Mouse (Mus musculus) hindbrain, embryonic 16.5 days (tissue): ENCODE measurements around the gene Mansc1. TPM values are rescaled to one million over a fixed set of nuclear protein-coding genes. Genes with fewer than 3 reads are reported as not detected.

ENCODE experiments used
- ATAC-seq: fragments of 200-750 bp; cut with Nextera tagmentation; 2 replicates; pipeline ENCODE4 v1.8.0; 2017; ENCODE audit warnings: moderate TSS enrichment, moderate library complexity
- H3K27ac ChIP-seq: fragments of 300-500 bp; sonication (generic); 2 replicates; pipeline ENCODE4 v1.5.1; 2014; ENCODE audit warnings: low read depth, mild to moderate bottlenecking, control low read depth, low read length, moderate library complexity
- H3K27me3 ChIP-seq: fragments of 300-500 bp; sonication (generic); replicated peaks from 2 replicates; pipeline ENCODE4 v1.6.1; 2014; ENCODE audit warnings: low read length; ENCODE audit not compliant: control insufficient read depth, insufficient read depth
- H3K36me3 ChIP-seq: fragments of 300-500 bp; sonication (generic); 2 replicates; pipeline ENCODE4 v1.6.1; 2014; ENCODE audit warnings: mild to moderate bottlenecking, low read length, moderate library complexity, mixed read lengths; ENCODE audit not compliant: control insufficient read depth, insufficient read depth
- H3K4me1 ChIP-seq: fragments of 300-500 bp; sonication (generic); 2 replicates; pipeline ENCODE4 v1.6.1; 2014; ENCODE audit warnings: low read depth, low read length; ENCODE audit not compliant: control insufficient read depth, insufficient read depth
- H3K4me2 ChIP-seq: fragments of 300-500 bp; sonication (generic); 2 replicates; pipeline ENCODE4 v1.6.1; 2014; ENCODE audit warnings: mild to moderate bottlenecking, low read length, control low read depth, moderate library complexity
- H3K4me3 ChIP-seq: fragments of 300-500 bp; sonication (generic); 2 replicates; pipeline ENCODE4 v1.5.1; 2014; ENCODE audit warnings: mild to moderate bottlenecking, low read length, control low read depth, moderate library complexity
- H3K9ac ChIP-seq: fragments of 300-500 bp; sonication (generic); 2 replicates; pipeline ENCODE4 v1.6.1; 2014; ENCODE audit warnings: low read depth, mild to moderate bottlenecking, control low read depth, low read length, moderate library complexity
- H3K9me3 ChIP-seq: fragments of 300-500 bp; sonication (generic); 2 replicates; pipeline ENCODE4 v1.6.1; 2014; ENCODE audit warnings: mild to moderate bottlenecking, low read length, moderate library complexity; ENCODE audit not compliant: control insufficient read depth
- WGBS: fragments of 180-500 bp; shearing (Covaris S2); extraction: QIAGEN DNeasy Blood & Tissue Kit; methylation state at CpG from one replicate; pipeline ENCODE4 v1.1.7; 2014; 5-methylcytosine and 5-hydroxymethylcytosine counted together
- polyA plus RNA-seq: library from polyadenylated mRNA; unstranded; fragments of >200 nt; fragmentation: Nextera tagmentation; extraction: Ambion mirVana; gene quantifications from 2 replicates; pipeline ENCODE4 v1.2.1, GENCODE M21; 2015

The Mansc1 gene
- polyA plus RNA-seq, 1 experiment from 2014 or later, result 1.3 TPM

DNA sequence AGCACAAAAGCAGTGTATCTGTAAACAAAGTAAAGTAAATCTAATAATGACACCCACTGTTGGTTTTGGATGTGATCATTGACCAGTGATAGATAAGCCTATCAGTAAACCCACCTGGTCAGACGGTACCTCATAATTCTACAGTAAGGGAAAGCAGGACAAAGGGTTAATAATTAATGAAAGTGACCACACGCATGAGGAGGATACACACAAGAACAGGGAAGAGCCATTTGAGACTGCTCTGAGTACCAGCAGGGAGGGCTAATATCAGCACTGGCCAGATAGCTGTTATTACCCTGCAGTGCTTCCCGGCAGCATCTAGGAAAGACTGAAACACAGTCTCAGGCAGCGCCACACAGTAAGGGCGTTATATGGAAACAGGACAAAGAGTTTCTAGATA lies 32.3 kb upstream of the Mansc1 start:
- 79% methylated on average over 5 of the region's 5 CpGs for WGBS
- Histone ChIP-seq H3K9ac (no peak overlapping the region), H3K27ac (no peak overlapping the region), H3K9me3 (no peaks in the 10 kb centered on the region), H3K27me3 (no peaks in the 10 kb centered on the region), H3K4me3 (no peak overlapping the region), H3K36me3 (no peaks in the 10 kb centered on the region), H3K4me2 (no peak overlapping the region), H3K4me1 (no peaks in the 10 kb centered on the region)
- no peak for ATAC-seq

DNA sequence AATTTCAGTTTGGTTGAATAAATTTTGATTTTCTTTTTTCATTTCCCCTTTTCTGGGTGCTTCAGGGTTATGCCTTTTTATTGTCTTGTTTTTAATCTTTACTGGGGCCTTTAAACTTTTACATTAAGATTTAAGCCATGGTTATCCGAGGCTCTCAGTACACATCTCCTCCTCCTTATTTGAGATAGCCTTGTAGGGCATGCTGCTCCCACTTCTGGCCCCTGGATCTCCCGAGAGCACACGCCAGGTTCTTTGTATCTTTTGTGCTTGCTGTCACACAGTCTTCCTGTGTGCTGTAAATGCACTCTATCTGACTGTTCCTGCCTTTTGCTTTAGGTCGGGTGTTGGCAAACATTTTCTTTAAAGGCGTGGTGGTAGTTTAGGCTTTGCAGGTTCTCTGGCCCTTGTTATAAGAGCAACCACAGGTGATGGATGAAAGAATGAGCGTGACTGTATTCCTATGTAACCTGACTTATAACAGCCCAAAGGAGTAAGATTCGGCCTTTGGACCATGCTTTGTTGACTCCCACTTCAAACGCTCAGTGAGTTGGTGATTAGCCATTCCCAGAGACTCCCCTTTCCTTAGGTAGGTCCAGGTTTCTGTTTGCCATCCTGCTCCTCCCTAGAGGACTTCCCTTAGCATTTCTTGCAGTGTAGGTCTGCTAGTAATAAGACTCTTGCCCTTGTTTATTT lies 28.6 kb upstream of the Mansc1 start:
- H3K27ac ChIP-seq, result no peak overlapping the region
- no peak overlapping the region for H3K4me2 ChIP-seq
- no peak overlapping the region for H3K4me3 ChIP-seq
- H3K27me3 ChIP-seq, result no peaks in the 10 kb centered on the region
- H3K4me1 ChIP-seq, result no peaks in the 10 kb centered on the region
- no peaks in the 10 kb centered on the region for H3K9me3 ChIP-seq
- WGBS, result 79% methylated on average over 8 of the region's 8 CpGs
- no peak for ATAC-seq
- H3K36me3 ChIP-seq, result no peaks in the 10 kb centered on the region
- no peak overlapping the region for H3K9ac ChIP-seq

DNA sequence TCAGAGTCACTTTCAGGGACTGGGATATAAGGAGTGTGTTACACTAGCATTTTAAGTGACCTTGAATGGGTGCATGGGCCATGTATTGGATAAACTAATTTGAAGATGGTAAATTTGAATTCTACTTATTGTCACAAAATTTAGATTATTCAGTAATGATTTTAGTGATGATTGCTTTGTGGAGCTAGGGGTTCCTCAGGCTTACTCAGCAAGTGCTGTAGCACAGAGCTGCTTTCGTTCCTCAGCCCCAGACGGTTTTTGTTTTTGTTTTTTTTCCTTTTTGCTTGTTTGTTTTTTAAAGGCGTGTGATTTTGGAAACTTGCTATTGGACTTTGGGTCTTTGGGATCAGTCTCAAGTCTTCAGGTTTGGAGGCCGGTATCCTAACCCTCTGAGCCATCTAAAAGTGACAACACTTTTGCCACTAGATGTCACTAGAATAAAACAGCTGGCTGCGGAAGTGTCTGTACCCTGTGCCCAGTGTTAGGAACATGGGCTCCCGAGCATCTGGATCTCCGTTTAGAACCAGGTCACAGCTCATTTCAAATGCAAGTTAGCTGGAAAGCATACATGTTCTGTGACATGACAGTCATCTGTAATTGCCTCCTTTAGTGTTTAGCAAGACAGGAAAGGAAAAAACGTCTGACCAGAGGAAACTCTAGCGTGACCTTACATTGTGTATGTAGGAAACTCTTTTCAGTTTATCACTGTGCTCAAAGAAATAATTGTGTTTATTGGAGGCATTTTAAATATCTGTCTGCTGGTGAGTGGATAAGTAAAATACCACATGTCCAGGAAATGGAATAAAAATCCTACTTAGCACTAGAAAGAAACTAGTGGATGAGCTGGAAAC lies 27.0 kb upstream of the Mansc1 start:
- Histone ChIP-seq H3K4me3 (no peak overlapping the region), H3K9ac (no peak overlapping the region), H3K4me1 (no peaks in the 10 kb centered on the region), H3K4me2 (peak overlapping the region; percentile 34), H3K27me3 (no peaks in the 10 kb centered on the region), H3K36me3 (no peaks in the 10 kb centered on the region), H3K27ac (no peak overlapping the region), H3K9me3 (no peaks in the 10 kb centered on the region)
- WGBS, result 20% methylated on average over 9 of the region's 9 CpGs
- peak; percentile 97 for ATAC-seq

DNA sequence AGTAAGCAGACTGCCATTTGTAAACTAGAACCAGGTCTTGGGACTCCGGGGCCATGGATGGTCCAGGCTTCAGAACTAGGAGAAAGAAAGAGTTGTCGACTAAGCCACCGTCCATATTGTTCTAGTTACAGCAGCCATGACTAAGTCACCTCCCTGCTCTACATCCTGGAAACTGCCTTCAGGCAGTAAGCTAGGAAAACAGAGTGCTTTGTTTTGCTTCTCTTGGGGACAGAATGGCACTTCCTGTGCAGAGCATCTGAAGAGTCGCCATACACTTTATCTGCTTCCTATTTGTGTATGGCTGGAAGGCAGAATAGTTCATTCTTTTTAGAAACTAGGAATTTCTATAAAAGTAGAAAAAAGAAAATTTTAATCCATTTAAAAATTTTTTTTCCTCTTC lies 24.2 kb upstream of the Mansc1 start:
- WGBS, result 77% methylated on average over 4 of the region's 4 CpGs
- no peak overlapping the region for H3K4me2 ChIP-seq

DNA sequence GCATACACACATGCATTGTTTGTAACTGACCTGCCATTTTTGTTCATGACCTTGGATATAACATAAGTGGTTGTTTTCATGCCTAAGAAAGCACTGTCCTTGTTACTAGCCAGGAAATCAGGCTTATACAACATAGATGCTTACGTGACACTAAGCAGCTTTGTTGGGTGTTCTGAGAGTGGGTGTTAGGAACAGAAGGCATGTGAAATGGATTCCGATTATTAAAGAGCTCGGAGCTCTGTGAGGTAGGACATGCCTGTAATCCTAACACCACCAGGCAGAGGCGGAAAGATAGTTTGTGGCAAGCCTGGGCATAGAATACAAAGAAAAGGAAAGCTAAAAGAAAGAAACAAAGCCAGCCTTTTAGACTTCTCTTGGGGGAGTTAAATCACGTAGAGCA lies 16.1 kb upstream of the Mansc1 start:
- Histone ChIP-seq H3K27me3 (no peaks in the 10 kb centered on the region), H3K9ac (no peak overlapping the region), H3K9me3 (no peaks in the 10 kb centered on the region), H3K4me3 (no peak overlapping the region), H3K4me1 (no peaks in the 10 kb centered on the region; the same call in 1 of the 2 replicates), H3K36me3 (peaks cover 9% of the 10 kb centered on the region; the same call in 1 of the 2 replicates), H3K4me2 (no peak overlapping the region), H3K27ac (no peak overlapping the region)
- ATAC-seq, result no peak
- 46% methylated on average over 5 of the region's 5 CpGs for WGBS

More for the DNA sequence above, 24.2 kb upstream of the Mansc1 start:
- no peak overlapping the region for H3K9ac ChIP-seq
- no peaks in the 10 kb centered on the region for H3K36me3 ChIP-seq
- ATAC-seq, result no peak
- no peaks in the 10 kb centered on the region for H3K4me1 ChIP-seq
- H3K27me3 ChIP-seq, result no peaks in the 10 kb centered on the region
- H3K4me3 ChIP-seq, result no peak overlapping the region
- H3K27ac ChIP-seq, result no peak overlapping the region
- no peaks in the 10 kb centered on the region for H3K9me3 ChIP-seq

DNA sequence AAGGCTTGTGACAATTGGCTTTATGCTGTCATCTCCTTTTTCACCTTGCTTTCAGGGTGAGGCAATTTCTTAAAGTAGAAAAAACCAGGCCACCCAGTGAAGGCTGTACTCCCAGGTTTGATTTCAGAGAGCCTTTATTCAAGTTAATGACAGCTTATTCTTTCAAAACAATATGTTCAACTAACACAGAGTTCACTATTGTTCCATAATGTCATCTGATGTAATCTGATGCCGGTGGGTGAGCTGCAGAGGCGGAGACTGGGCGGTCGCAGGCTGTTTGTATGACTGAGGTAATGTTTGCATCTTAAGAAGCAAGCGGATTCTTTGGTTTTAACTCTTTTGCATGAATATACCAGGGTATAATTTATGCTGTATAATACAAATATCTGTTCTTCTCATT lies 15.3 kb upstream of the Mansc1 start:
- peaks cover 9% of the 10 kb centered on the region; the same call in 1 of the 2 replicates for H3K36me3 ChIP-seq

DNA sequence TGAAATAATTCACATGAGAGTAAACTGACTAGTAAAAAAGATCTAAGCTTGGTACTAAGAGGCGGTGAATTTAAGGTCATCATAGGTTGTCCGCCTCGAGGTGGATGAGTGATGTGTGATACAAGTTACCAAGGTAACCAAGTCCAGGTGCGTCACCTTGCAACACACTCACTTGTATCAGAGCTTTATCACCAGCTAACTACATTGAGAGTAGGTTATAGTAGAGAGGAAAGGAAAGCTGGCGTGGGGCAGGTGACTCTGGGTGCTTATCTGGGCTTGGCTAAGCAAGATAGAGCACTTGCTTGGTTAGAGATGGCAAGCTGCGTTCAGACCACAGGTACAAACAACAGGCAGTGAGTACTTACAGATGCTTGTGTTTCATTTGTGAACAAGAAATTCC lies 14.5 kb upstream of the Mansc1 start:
- no peak overlapping the region for H3K9ac ChIP-seq
- no peaks in the 10 kb centered on the region for H3K27me3 ChIP-seq
- no peak overlapping the region for H3K27ac ChIP-seq
- no peaks in the 10 kb centered on the region; the same call in 1 of the 2 replicates for H3K4me1 ChIP-seq
- no peak for ATAC-seq
- peaks cover 9% of the 10 kb centered on the region; the same call in 1 of the 2 replicates for H3K36me3 ChIP-seq
- no peaks in the 10 kb centered on the region for H3K9me3 ChIP-seq
- 94% methylated on average over 6 of the region's 6 CpGs for WGBS
- H3K4me2 ChIP-seq, result no peak overlapping the region
- no peak overlapping the region for H3K4me3 ChIP-seq

More for the DNA sequence above, 15.3 kb upstream of the Mansc1 start:
- Histone ChIP-seq H3K27me3 (no peaks in the 10 kb centered on the region), H3K4me1 (no peaks in the 10 kb centered on the region; the same call in 1 of the 2 replicates), H3K27ac (no peak overlapping the region), H3K9me3 (no peaks in the 10 kb centered on the region), H3K9ac (no peak overlapping the region), H3K4me3 (no peak overlapping the region), H3K4me2 (no peak overlapping the region)
- no peak for ATAC-seq
- WGBS, result 12% methylated on average over 5 of the region's 5 CpGs

DNA sequence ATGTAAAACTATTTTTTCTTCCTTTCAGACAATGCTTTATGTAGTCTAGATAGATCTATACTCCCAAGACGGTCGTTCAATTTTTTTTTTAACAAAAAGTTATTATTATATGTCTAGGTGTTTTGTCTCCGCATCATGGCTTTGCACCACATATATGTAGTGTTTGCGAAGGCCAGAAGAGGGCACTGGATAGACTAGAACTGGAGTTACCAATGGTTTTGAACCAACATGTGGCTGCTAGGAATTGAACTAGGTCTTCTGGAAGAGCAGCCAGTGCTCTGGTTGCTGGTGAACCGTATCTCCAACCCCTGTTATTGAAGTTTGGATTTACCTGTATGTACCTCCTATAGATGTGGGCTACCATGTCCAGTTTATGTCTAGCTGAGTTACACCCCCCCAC lies 11.0 kb upstream of the Mansc1 start:
- no peaks in the 10 kb centered on the region for H3K27me3 ChIP-seq
- H3K4me3 ChIP-seq, result no peak overlapping the region
- WGBS, result 89% methylated on average over 5 of the region's 5 CpGs
- peaks cover 9% of the 10 kb centered on the region; the same call in 1 of the 2 replicates for H3K36me3 ChIP-seq
- peaks cover 3% of the 10 kb centered on the region for H3K4me1 ChIP-seq
- no peak for ATAC-seq
- H3K27ac ChIP-seq, result no peak overlapping the region
- H3K9me3 ChIP-seq, result no peaks in the 10 kb centered on the region
- H3K9ac ChIP-seq, result no peak overlapping the region
- no peak overlapping the region for H3K4me2 ChIP-seq

DNA sequence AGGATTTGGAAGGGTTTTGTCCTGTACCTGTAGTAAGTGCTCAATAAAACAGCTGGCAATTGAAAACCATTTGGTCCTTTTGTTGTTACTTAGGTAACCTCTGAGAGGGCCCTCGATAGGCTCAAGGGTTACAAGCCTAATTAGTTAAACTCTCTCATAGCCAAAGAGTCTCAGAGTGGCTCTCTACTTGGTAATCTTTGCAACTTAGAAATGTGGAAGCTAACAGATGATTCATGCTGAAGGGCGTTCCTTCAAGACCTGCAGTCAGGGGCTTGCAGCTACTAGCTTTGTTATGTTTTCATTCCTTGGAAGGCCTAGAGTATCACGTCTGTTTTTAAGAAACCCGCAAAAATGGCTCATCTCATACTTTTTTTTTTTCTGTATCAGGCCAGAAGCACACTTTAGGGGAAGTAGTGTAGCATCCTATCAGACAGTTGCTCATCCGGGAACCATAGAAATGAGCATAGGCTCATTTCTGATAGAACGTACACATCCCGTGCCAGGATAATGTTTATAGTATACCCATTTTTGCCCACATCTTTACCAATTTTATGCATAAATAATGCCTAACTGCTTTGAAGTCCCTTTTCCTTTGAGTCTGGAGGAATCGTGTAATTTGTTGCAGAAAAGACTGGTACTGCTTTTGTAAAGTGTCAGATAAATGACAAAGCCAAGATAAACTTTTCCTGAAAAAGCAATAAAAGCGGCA lies 9.6 kb upstream of the Mansc1 start:
- no peak overlapping the region for H3K27ac ChIP-seq
- peak overlapping the region; percentile 85 for H3K9ac ChIP-seq

More for the DNA sequence above, 9.6 kb upstream of the Mansc1 start:
- peaks cover 3% of the 10 kb centered on the region for H3K4me1 ChIP-seq
- H3K27me3 ChIP-seq, result no peaks in the 10 kb centered on the region
- H3K36me3 ChIP-seq, result peaks cover 9% of the 10 kb centered on the region; the same call in 1 of the 2 replicates
- peak overlapping the region; percentile 71 for H3K4me3 ChIP-seq
- 76% methylated on average over 9 of the region's 9 CpGs for WGBS
- no peak for ATAC-seq
- peak overlapping the region; percentile 63 for H3K4me2 ChIP-seq
- H3K9me3 ChIP-seq, result no peaks in the 10 kb centered on the region
